Mouse (Mus musculus): Measurements from ENCODE around the gene Crebbp. TPM values are rescaled to one million over a fixed set of nuclear protein-coding genes. Genes with fewer than 3 reads are reported as not detected.

Crebbp gene
- polyA plus RNA-seq (2015; fragmentation: Illumina TruSeq; extraction: RNeasy Lipid Tissue Mini Kit (QIAGEN cat#74804); ENCODE audit: insufficient read depth, low replicate concordance): 39.2 TPM

GRCm38 (mm10) chr16:4213799-4214551 is at the start of gene Crebbp:
Crebbp (minus strand) TSS chr16:4213997.

GRCm38 (mm10) chr16:4077384-4078061 is 136.3 kb downstream of the Crebbp start, which contains the start of gene Trap1:
Trap1 (minus strand) TSS chr16:4077827.

GRCm38 (mm10) chr16:4036807-4037206 is 177.0 kb downstream of the Crebbp start, which contains the start of gene Dnase1:
Dnase1 (plus strand) TSS chr16:4036942.

Other genes starting within 250 kb of the Crebbp start
- gene Nlrc3, start 237.4 kb downstream of the Crebbp start, polyA plus RNA-seq (2015; fragmentation: Illumina TruSeq; extraction: RNeasy Lipid Tissue Mini Kit (QIAGEN cat#74804); ENCODE audit: insufficient read depth, low replicate concordance): 33.9 TPM
- gene Slx4, start 210.2 kb downstream of the Crebbp start, polyA plus RNA-seq (2015; fragmentation: Illumina TruSeq; extraction: RNeasy Lipid Tissue Mini Kit (QIAGEN cat#74804); ENCODE audit: insufficient read depth, low replicate concordance): 42.3 TPM
- 0.18 TPM for gene Dnase1, start 177.1 kb downstream of the Crebbp start, polyA plus RNA-seq (2015; fragmentation: Illumina TruSeq; extraction: RNeasy Lipid Tissue Mini Kit (QIAGEN cat#74804); ENCODE audit: insufficient read depth, low replicate concordance)
- 58.1 TPM for gene Trap1, start 136.2 kb downstream of the Crebbp start, polyA plus RNA-seq (2015; fragmentation: Illumina TruSeq; extraction: RNeasy Lipid Tissue Mini Kit (QIAGEN cat#74804); ENCODE audit: insufficient read depth, low replicate concordance)
- gene Adcy9, start 206.5 kb upstream of the Crebbp start, polyA plus RNA-seq (2015; fragmentation: Illumina TruSeq; extraction: RNeasy Lipid Tissue Mini Kit (QIAGEN cat#74804); ENCODE audit: insufficient read depth, low replicate concordance): 1.7 TPM

Data from spleen, adult 10 weeks (tissue).